Mouse (Mus musculus): ENCODE data around the gene Cdh3.

Gene Cdh3

GRCm38 (mm10) chr8:106510365-106510975 lies at the start of gene Cdh3:
Gene Cdh3, plus strand, starts transcription at chr8:106510891.
- Histone ChIP-seq H3K9me3 (ENCODE audit: low read length) (peaks cover 24% of the 10 kb centered on the region), H3K36me3 (ENCODE audit: insufficient read depth, low read length) (peaks cover 23% of the 10 kb centered on the region), H3K4me1 (replicated peaks; ENCODE audit: low read depth, low read length) (peaks cover 80% of the 10 kb centered on the region), H3K27me3 (ENCODE audit: insufficient read depth, low read length) (peaks cover 55% of the 10 kb centered on the region), H3K4me3 (replicated peaks; ENCODE audit: low read length) (peak within 1 kb of the TSS; percentile 82)
- no peak for TF ChIP-seq POU5F1 (IDR thresholded peaks at IDR 0.05; ENCODE audit: borderline replicate concordance, low read length)
- no peak for TF ChIP-seq CTCF (conservative IDR thresholded peaks at IDR 0.05; ENCODE audit: low read length)
- no peak for TF ChIP-seq NANOG (IDR thresholded peaks at IDR 0.05; ENCODE audit: borderline replicate concordance, low read length)

DNA sequence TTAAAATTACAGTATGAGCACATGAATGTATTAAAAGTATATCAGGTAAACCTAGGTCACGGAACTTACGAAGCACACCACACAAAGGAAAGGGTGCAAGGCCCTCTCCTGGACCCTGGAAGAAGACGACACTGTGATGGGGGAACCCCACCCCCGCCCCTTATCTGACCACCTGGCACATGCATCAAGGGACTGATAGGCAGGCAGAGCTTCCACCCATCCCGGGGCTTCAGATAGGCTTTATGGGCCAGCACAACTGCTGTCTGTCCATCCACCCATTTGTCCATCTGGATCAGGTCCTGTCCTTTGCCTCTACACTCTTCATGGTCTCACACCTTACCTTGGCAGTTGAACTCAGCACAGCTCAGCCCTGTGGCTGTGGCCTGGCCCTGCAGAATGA lies 48.6 kb upstream of the Cdh3 start:
- H3K4me3 ChIP-seq (replicated peaks; ENCODE audit: low read length): no peak overlapping the region

GRCm38 (mm10) chr8:106463795-106464194 lies 46.9 kb upstream of the Cdh3 start:
- H3K4me1 ChIP-seq (replicated peaks; ENCODE audit: low read depth, low read length): no peaks in the 10 kb centered on the region
- H3K27me3 ChIP-seq (ENCODE audit: insufficient read depth, low read length): no peaks in the 10 kb centered on the region
- no peaks in the 10 kb centered on the region for H3K36me3 ChIP-seq (ENCODE audit: insufficient read depth, low read length)
- TF ChIP-seq NANOG (IDR thresholded peaks at IDR 0.05; ENCODE audit: borderline replicate concordance, low read length) (no peak), POU5F1 (IDR thresholded peaks at IDR 0.05; ENCODE audit: borderline replicate concordance, low read length) (no peak), CTCF (conservative IDR thresholded peaks at IDR 0.05; ENCODE audit: low read length) (no peak)
- H3K4me3 ChIP-seq (replicated peaks; ENCODE audit: low read length): no peak overlapping the region
- H3K9me3 ChIP-seq (ENCODE audit: low read length): peaks cover 29% of the 10 kb centered on the region

More for the DNA sequence above, 48.6 kb upstream of the Cdh3 start:
- peaks cover 45% of the 10 kb centered on the region for H3K9me3 ChIP-seq (ENCODE audit: low read length)
- H3K27me3 ChIP-seq (ENCODE audit: insufficient read depth, low read length): no peaks in the 10 kb centered on the region
- H3K36me3 ChIP-seq (ENCODE audit: insufficient read depth, low read length): no peaks in the 10 kb centered on the region
- no peaks in the 10 kb centered on the region for H3K4me1 ChIP-seq (replicated peaks; ENCODE audit: low read depth, low read length)
- TF ChIP-seq CTCF (conservative IDR thresholded peaks at IDR 0.05; ENCODE audit: low read length): no peak
- no peak for TF ChIP-seq NANOG (IDR thresholded peaks at IDR 0.05; ENCODE audit: borderline replicate concordance, low read length)
- TF ChIP-seq POU5F1 (IDR thresholded peaks at IDR 0.05; ENCODE audit: borderline replicate concordance, low read length): no peak

GRCm38 (mm10) chr8:106469485-106469884 lies 41.2 kb upstream of the Cdh3 start:
- H3K27me3 ChIP-seq (ENCODE audit: insufficient read depth, low read length): no peaks in the 10 kb centered on the region
- H3K36me3 ChIP-seq (ENCODE audit: insufficient read depth, low read length): no peaks in the 10 kb centered on the region
- TF ChIP-seq POU5F1 (IDR thresholded peaks at IDR 0.05; ENCODE audit: borderline replicate concordance, low read length) (no peak), NANOG (IDR thresholded peaks at IDR 0.05; ENCODE audit: borderline replicate concordance, low read length) (no peak), CTCF (conservative IDR thresholded peaks at IDR 0.05; ENCODE audit: low read length) (no peak)
- 0 out of 2 replicates have a peak, but pooled peaks cover 3% of the 10 kb centered on the region for H3K4me1 ChIP-seq (replicated peaks; ENCODE audit: low read depth, low read length)
- peaks cover 40% of the 10 kb centered on the region for H3K9me3 ChIP-seq (ENCODE audit: low read length)
- no peak overlapping the region for H3K4me3 ChIP-seq (replicated peaks; ENCODE audit: low read length)

GRCm38 (mm10) chr8:106474001-106474400 lies 36.7 kb upstream of the Cdh3 start:
- no peaks in the 10 kb centered on the region for H3K36me3 ChIP-seq (ENCODE audit: insufficient read depth, low read length)
- peaks cover 60% of the 10 kb centered on the region for H3K9me3 ChIP-seq (ENCODE audit: low read length)
- 0 out of 2 replicates have a peak, but pooled peaks cover 3% of the 10 kb centered on the region for H3K4me1 ChIP-seq (replicated peaks; ENCODE audit: low read depth, low read length)
- H3K4me3 ChIP-seq (replicated peaks; ENCODE audit: low read length): no peak overlapping the region
- TF ChIP-seq CTCF (conservative IDR thresholded peaks at IDR 0.05; ENCODE audit: low read length) (no peak), NANOG (IDR thresholded peaks at IDR 0.05; ENCODE audit: borderline replicate concordance, low read length) (no peak), POU5F1 (IDR thresholded peaks at IDR 0.05; ENCODE audit: borderline replicate concordance, low read length) (no peak)
- H3K27me3 ChIP-seq (ENCODE audit: insufficient read depth, low read length): no peaks in the 10 kb centered on the region

DNA sequence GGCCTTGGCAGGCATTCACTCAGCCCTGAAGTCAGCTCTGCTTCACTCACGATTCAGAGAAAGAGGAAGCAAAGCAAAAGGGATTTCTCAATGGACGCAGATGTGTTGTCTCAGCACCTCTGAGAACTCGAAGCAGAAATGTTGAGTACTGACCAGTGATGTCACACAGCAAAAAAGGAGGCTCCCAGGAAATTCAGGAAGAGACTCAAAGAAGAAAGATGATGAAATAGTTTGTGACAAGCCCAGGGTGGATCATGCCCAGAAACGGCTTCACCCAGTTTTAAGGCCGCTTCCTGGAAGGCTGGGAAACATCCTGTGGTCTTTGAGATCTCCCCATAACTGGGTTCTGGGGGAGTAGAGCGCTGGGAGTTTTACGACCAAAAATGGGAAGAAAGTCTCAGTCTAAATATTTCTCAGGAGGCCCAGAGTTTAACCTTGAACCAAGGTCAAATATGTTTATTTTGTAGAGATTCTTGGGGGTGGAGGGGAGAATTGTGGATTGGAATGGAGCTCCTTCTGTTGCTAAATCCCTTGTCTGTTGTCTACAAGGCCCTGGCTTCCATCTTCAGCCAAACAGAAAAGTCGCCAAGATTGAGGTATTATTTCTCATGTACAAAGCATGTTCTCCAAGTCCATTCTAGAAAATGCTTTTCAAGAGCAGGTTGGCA lies 10.5 kb upstream of the Cdh3 start, which contains the start of gene 6030452D12Rik:
Gene 6030452D12Rik (plus strand): TSS at position 505 of the 668 bp plus-strand sequence.
- Histone ChIP-seq H3K36me3 (ENCODE audit: insufficient read depth, low read length) (no peaks in the 10 kb centered on the region; the same call in 1 of the 2 replicates), H3K27me3 (ENCODE audit: insufficient read depth, low read length) (peaks cover 1% of the 10 kb centered on the region; the same call in 1 of the 2 replicates), H3K9me3 (ENCODE audit: low read length) (peaks cover 91% of the 10 kb centered on the region), H3K4me3 (replicated peaks; ENCODE audit: low read length) (no peak within 1 kb of the TSS), H3K4me1 (replicated peaks; ENCODE audit: low read depth, low read length) (no peaks in the 10 kb centered on the region)
- no peak for TF ChIP-seq NANOG (IDR thresholded peaks at IDR 0.05; ENCODE audit: borderline replicate concordance, low read length)
- TF ChIP-seq CTCF (conservative IDR thresholded peaks at IDR 0.05; ENCODE audit: low read length): no peak

DNA sequence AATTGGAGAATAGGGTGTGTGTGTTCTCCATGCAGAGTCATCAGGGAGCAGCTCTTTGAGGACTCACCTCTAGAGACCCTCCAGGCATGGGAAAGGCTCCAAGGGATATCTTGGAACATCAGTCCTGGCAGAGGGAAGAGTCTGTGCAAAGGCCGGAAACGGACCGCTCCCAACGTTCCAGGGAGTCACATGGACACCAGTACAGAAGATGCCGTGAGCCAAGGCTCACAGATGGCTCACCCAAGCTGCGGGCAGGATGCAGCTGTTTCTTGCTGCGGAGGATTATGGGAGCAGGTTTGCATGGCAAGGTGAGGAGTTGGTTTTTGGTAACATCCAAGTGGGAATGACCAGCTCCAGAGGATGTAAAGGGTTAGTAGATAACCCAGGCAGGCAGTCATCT lies 6.5 kb upstream of the Cdh3 start:
- H3K36me3 ChIP-seq (ENCODE audit: insufficient read depth, low read length): no peaks in the 10 kb centered on the region; the same call in 1 of the 2 replicates
- peaks cover 84% of the 10 kb centered on the region for H3K9me3 ChIP-seq (ENCODE audit: low read length)
- H3K4me1 ChIP-seq (replicated peaks; ENCODE audit: low read depth, low read length): peaks cover 21% of the 10 kb centered on the region
- TF ChIP-seq NANOG (IDR thresholded peaks at IDR 0.05; ENCODE audit: borderline replicate concordance, low read length): no peak
- no peak for TF ChIP-seq CTCF (conservative IDR thresholded peaks at IDR 0.05; ENCODE audit: low read length)
- no peak for TF ChIP-seq POU5F1 (IDR thresholded peaks at IDR 0.05; ENCODE audit: borderline replicate concordance, low read length)
- H3K27me3 ChIP-seq (ENCODE audit: insufficient read depth, low read length): peaks cover 33% of the 10 kb centered on the region
- H3K4me3 ChIP-seq (replicated peaks; ENCODE audit: low read length): no peak overlapping the region; the same call in 1 of the 2 replicates

- Histone ChIP-seq H3K4me3 (replicated peaks; ENCODE audit: low read length) (no peak overlapping the region), H3K36me3 (ENCODE audit: insufficient read depth, low read length) (no peaks in the 10 kb centered on the region; the same call in 1 of the 2 replicates), H3K27me3 (ENCODE audit: insufficient read depth, low read length) (peaks cover 35% of the 10 kb centered on the region), H3K9me3 (ENCODE audit: low read length) (peaks cover 72% of the 10 kb centered on the region), H3K4me1 (replicated peaks; ENCODE audit: low read depth, low read length) (peaks cover 33% of the 10 kb centered on the region)
- TF ChIP-seq CTCF (conservative IDR thresholded peaks at IDR 0.05; ENCODE audit: low read length) (no peak), POU5F1 (IDR thresholded peaks at IDR 0.05; ENCODE audit: borderline replicate concordance, low read length) (no peak), NANOG (IDR thresholded peaks at IDR 0.05; ENCODE audit: borderline replicate concordance, low read length) (no peak)
These were observed 5.2 kb upstream of the Cdh3 start for GRCm38 (mm10) chr8:106505328-106505965.
